Mouse (Mus musculus) ES-E14 (cell line): Measurements from ENCODE around the gene Ccp110.

Source experiments
- HCFC1 ChIP-seq: IDR thresholded peaks from 2 replicates; pipeline ENCODE4 v1.6.1; 2012; ENCODE audit warnings: low read length, inconsistent platforms, borderline replicate concordance; ENCODE audit not compliant: insufficient read depth
- ZNF384 ChIP-seq: IDR thresholded peaks from 2 replicates; pipeline ENCODE4 v1.6.1; 2012; ENCODE audit warnings: low read depth, low read length, inconsistent platforms

GRCm38 (mm10) chr7:118751625-118752024 is 39.3 kb downstream of the Ccp110 start:
- TF ChIP-seq HCFC1 (no peak), ZNF384 (no peak)
